Mouse (Mus musculus): ENCODE results near the gene Pfn1.

Pfn1 gene

DNA sequence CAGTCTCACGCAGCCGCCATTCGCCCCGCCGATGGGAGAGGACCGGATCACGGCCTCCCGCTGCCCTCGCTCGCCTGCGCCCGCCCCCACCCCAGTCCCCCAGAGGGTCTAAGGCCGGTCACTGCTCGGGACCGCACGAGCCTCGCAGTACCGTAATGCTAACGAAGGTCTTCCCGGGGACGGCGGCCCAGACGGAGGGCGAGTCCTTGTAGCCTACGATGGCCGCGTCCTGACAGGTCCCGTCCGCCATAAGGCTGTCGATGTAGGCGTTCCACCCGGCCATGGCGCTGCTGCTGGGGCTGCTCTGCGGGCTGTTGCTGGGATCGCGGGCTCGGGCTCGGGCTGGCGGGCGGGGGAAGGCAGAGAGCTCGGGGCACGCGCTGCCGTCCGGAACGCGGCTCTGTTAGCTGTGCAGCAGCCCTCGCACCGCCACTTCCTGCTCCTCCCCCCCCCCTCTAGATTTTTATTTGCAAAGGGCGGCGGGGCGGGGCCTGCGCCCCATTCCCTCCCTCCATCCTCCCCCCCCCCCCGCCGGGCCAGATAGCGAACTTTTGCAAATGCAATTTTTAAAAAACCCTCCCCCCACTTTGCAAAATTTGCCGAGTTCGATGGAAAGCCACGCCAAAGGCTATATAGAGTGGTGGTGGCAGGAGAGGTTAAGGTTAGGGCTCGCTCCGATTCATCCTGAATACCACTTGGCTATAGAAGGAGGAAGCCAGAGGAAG, at the start of gene Pfn1:
Gene Pfn1 (minus strand): TSS at position 447 of the 725 bp plus-strand sequence.
- in situ Hi-C loops (cut with MboI, MseI), result no loop called here

DNA sequence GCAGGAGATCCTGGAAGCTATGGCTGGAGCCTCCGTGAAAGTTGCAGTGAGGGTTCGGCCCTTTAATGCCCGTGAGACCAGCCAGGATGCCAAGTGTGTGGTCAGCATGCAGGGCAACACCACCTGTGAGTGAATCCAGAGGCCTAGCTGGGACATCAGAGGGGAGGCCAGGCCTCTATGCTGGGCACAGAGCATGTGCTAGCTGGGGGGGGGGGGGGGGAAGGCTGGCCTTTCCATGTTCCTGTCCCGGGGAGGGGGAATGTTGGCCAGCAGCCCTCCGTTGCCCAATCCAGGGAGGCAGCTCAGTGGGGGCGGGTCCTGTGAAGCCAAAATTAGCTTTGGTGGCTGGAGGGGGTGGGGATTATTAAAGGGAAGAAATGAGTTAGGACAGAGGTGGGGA, 48.3 kb upstream of the Pfn1 start:
- in situ Hi-C loops (cut with MboI, MseI), result no loop called here

DNA sequence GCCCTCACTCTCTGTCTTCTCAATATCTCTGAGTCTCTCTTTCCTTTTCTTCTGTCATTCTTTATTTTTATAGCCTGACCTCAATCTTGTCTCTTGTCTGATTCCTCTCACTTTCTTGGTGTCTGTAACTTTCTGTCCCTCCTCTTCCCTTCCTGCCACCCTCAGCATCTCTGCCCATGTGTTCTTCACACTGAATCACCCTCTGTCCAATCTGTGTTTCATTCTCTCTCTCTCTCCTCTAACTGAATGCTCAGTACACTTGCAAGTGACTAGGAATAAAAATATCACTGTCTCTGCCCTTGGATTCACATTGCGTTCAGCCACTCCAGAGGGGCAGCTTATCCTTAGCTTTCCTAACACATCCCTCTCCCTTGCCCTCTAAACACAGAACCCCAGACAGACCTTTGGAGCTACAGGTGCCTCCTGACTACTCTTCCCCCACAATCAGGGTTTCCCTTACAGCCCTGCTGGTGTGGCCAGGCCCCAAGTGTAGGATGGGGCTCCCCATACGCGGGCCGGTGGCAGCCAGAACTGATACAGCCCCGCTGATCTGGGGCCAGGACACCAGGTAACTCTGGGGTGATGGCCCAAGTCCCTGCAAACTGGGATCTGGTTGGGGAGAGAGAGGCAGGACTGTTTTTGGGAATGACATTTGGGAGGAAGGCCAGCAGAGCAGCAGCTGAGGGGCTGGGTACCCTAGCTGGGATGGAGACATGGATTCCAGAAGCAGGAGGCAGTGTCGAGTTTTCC, 47.7 kb upstream of the Pfn1 start:
- in situ Hi-C loops (cut with MboI, MseI), result no loop called here

DNA sequence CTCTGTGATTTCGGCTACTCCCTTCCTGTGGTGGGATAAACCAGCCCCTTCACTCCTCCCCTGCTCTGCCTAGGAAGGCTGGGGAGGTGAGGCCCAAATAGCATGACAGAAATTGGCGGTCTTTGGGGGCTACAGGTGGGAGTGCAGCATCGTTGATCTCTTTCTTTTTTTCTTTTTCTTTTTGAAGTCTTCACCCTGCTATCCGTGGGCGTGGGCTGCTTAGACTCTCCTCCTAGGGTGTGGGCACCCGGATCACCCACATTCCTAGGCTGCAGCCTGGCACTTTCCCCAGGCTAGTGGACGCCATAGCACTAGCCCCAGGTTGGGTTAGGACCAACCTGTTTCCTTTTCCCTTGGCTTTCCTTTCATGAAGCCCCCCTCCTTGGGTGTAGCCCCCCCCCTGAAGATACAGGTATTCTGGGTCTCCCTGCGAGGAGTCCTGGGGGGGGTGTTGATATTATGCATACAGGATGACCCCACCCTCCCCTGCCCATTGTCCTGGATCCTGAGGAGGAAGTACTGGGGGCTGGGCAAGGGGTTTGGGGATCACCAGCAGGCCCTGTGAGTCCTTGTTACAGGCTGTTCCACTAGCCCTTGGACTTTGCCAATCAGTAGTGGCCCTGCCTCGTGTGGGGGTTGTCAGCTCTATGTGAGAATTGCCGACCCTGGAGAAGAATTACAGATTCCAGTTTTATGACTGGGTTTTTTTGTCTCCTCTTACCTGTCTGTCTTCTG, 46.9 kb upstream of the Pfn1 start:
- in situ Hi-C loops (cut with MboI, MseI), result no loop called here

DNA sequence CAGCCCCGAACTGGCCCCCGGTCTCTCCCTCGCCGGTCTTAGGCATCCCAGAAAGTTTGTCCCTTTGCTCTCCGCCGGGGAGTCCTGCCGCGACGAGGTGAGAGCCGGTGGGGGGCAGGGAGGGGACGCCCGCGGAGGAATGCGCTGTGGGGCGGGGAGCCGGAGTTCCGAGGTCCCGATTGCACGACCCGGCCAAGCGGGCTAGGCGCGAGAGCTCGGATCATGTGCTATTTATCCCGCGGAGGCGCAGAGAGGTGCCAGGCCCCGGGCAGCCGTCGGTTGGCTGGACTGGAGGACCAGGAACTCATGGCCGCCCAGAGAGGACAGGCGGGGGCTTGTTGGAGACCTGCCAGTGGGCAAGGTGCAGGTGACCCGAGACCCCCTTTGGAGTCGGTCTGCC, 46.2 kb upstream of the Pfn1 start:
- in situ Hi-C loops (cut with MboI, MseI), result no loop called here

DNA sequence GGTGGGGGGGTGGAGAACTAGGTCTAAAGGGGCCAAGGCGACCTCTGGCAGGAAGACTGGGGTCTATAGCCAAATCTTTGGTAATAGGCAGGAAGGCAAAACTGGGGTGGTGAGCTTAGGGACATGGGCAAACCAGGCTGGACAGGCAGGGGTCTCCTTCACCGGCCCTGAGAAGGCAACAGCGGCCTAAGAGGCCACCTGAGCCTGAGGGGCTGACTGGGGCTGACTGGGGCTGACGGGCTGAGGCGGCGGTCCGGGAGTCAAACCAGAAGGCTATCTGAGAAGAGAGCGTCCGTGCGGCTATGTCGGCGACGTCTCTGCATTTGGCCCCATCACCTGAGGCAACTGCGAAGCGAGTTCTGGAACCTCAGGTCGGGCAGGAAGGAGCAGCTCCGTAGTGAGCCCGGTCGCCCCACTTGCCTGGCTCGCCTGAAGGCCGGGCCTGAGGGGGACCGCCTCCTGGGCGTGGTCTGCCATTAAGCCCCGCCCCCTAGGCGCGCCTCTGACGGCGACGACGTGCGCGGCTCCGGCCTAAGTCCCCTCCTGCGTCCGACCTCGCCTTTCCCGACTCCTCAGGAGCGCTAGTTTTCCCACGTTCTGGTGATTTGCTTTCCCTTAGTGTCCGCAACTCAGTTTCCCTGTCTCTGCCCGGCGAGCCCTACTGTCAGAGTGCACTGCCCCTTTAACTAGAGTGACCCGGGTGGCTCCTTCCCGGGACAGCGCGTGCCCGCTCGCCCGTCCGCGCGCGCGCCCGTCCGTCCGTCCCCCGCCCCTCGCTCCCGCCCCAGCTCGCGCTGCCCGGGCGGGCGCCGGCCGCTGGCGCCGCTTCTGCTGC, 45.5 kb upstream of the Pfn1 start, which contains the start of the genes Inca1 and Kif1c:
Gene Inca1 (minus strand): TSS at position 434 of the 835 bp plus-strand sequence.
Gene Kif1c (plus strand): TSS at position 827 of the 835 bp plus-strand sequence.
- in situ Hi-C loops (cut with MboI, MseI), result no loop called here

DNA sequence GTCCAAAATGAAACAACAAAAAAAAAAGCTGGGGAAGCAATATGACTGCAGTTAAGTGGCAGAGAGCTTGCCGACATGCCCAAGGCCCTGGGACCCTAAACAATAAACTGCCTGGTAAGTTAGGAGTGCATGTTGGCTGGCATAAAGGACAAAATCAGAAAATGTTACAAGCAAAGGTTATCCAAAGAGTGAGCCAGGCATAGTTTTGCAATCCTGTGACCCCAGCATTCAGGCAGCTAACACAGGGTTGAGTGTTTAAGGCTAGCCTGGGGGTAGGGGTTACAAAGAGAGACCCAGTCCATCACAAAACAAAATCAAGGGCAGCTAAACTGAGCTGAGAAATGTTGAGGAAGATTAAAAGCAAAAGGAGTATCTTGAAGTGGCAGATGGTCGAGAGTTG, 44.6 kb upstream of the Pfn1 start:
- in situ Hi-C loops (cut with MboI, MseI), result no loop called here

DNA sequence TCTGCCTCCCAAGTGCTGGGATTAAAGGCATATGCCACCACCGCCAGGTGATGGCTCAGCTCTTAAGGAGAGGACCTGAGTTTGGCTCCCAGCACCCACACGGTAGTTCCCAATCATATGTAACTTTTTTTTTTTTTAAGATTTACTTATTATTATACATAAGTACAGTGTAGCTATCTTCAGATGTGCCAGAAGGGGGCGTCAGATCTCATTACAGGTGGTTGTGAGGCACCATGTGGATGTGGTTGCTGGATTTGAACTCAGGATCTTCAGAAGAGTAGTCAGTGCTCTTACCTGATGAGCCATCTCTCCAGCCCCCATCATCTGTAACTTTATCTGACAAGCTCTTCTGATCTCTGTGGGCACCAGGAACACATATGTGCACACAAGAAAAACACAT, 42.9 kb upstream of the Pfn1 start:
- in situ Hi-C loops (cut with MboI, MseI), result no loop called here

DNA sequence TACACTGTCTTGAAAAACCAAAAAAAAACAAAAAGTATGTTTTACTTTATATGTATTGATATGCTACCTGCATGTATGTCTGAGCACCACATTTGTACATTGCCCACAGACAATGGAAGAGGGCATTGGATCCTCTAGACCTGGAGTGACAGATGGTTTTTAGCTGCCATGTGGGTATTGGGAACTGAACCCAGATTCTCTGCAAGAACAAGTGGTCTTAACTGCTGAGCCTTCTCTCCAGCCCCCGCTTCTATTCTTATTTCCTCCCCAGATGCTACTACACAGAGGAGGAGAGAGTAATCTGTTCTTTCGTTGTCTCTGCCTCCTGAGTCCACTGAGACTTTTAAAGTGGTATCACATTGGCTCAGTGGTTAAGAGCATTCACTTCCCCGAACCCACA, 39.1 kb upstream of the Pfn1 start:
- in situ Hi-C loops (cut with MboI, MseI), result no loop called here

DNA sequence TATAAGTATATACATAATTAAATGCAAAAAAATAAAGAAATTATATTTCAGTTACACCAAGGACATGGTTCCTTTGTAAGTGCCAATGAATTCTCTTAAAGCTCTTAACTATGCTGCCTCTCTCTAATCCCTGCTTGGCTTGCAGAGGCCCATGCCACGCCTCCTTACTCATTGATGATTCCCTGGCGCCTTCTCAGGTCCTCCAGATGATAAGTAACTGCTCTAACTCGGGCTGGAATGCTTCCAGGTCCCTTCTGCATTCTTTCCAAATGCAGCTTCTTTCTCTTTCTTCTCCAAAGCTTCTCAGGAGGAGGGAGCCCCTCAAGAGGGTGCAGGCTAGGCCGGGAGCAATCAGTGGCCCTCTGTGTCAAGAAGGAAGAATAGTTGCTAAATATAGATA, 35.1 kb upstream of the Pfn1 start:
- in situ Hi-C loops (cut with MboI, MseI), result loop anchor here (5.0 kb wide), 1 partner anchor 68 kb away; no protein-coding TSS in a partner anchor

DNA sequence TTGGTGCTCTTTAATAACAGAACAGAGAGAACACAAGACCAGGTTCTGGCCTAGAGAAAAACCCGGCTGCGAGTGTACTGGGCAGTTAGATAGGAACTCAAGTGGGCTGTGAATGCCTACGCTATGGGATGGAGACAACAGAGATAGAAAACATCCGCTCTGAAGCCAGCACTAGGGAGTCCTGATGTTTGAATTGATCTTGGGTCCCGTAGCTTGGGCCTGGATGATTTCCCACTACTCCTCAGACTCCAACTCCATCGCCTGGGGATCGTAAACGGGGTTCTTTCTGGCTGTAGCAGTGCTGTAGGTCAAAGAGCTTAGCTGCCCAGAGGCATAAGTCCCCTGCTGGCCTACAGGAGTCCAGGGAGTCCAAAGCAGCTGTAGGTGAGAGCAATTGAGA, 33.9 kb upstream of the Pfn1 start:
- in situ Hi-C loops (cut with MboI, MseI), result loop anchor here (5.0 kb wide), 1 partner anchor 69 kb away; no protein-coding TSS in a partner anchor

DNA sequence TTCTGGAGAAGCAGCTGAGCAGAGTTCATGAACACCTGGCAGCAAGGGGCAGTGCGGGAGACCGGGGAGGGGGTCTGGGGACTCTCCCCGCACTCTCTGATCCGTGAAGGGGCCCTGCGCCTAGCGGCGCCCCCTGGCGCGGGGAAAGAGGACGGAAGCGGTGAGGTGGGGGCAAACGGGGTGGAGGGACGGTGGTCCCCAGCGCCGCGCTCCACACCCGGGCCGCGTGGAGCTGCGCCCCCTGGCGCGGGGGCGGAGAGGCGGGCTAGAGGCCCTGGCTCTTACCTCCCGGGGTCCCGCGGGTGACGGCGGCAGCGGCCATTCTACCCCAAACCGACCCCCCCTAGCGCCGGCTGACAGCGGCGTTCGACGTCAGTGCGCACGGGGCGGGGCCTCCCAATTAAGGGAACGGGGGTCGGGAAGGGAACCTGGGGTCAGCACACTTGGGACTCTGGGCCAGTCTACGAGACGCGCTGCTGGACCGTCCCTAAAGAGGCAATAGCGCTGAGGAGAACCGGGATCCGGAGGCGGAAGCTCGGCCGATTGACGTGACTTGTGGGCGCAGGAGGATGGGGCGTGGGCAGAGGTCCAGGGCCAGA, 33.3 kb upstream of the Pfn1 start, which contains the start of gene Camta2:
Gene Camta2 (minus strand): TSS at position 505 of the 599 bp plus-strand sequence.
- in situ Hi-C loops (cut with MboI, MseI), result loop anchor here (5.0 kb wide), 1 partner anchor 70 kb away; no protein-coding TSS in a partner anchor

DNA sequence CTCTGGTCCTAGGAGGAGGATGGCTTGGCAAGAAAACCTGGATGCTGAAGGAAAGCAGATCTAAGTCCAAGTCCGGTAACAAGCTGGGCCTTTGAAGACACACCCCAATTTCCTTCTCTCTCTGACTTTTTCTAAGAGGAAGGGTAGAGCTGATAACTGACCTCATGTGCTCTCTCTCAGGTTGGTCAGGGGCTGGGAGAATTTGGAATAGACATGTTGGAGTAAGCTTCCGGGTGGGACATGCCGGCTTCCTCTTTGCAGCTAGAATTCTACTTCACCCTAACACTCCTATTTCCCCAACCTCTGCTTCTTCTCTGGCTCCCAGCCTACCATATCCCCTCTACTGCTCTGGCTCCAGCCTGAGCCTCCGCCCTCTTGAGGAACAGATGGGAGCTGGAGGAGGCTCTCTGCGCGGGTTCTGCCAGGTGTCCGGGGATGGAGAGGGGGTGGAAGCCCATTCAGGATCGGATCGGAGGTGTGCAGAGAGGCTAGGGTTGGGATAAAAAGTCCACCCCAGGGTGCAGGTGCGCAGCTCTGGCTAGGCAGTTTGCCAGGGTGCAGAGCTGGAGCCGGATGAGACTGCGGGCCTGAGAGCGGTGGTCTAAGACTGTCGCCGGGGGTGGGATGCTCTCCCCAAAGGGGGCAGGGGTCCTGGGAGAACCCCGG, 32.6 kb upstream of the Pfn1 start:
- in situ Hi-C loops (cut with MboI, MseI), result loop anchor here (5.0 kb wide), 1 partner anchor 70 kb away; no protein-coding TSS in a partner anchor

DNA sequence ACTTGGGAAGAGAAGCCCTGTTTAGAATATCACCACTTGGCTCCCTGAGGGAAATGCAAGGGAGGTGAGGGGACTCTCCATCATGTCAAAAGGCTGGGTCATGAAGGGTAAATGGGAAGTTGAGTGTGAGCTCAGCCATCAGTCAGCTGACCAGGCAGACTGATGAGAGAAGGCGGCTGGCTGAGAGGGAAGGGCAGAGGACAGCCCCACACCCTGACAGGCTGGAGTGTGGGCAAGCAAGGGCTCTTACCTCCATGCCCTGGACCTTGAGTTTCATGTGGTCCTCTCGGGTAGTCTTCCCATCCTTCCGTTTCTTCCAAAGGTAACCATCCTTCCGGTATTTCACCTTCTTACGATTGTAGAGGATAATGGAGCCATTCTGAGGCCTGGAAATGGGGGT, 29.2 kb upstream of the Pfn1 start:
- in situ Hi-C loops (cut with MboI, MseI), result no loop called here

DNA sequence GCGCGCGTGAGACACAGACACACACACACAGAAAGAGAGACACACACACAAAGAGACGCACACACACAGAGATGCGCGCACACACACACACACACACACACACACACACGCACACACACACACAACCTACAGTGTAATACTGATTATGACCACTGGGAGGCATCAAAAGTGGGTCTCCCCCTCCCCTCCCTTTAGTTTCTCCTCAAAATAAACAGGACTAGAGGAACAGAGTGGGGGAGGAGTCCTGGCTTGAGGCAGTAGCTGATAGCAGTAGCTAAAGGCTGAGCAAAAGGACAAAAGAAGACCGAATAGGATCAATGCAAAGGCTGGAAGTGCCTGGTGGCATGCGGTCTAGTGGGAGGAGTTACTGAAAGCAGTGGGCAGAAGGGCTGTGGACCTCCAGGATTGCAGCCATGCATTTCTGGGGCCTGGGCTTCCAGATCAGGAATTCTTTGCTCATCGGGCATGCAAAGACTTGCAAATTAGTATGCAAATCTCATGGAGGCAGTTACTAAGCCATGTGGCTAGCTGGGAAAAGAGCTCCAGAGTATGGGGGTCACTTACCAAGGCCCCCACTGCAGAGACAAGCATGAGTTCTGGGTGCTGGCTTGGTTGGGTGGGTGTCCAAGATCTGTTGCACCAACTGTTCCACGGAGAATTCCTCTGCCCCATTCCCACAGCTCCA, 27.6 kb upstream of the Pfn1 start:
- in situ Hi-C loops (cut with MboI, MseI), result no loop called here

DNA sequence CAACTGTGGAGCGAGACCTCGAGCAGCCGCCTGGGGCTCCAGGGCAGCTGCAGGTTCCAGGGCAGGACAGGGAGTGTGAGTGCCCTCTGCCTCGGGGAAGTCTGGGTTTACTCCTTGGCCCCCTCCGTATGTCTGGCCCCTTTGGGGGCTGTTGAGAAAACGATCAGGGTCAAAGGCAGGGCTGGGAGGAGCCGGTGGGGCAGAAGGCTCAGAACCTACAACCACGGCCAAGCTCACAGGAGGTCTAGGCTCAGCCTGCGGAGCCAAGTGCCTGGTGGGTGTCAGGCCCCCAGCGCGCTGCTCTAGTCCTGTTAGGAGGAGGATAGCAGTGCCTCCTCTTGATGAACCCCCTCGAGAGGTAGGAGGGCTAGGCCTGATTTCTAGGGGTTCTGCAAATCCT, 26.7 kb upstream of the Pfn1 start:
- in situ Hi-C loops (cut with MboI, MseI), result no loop called here

DNA sequence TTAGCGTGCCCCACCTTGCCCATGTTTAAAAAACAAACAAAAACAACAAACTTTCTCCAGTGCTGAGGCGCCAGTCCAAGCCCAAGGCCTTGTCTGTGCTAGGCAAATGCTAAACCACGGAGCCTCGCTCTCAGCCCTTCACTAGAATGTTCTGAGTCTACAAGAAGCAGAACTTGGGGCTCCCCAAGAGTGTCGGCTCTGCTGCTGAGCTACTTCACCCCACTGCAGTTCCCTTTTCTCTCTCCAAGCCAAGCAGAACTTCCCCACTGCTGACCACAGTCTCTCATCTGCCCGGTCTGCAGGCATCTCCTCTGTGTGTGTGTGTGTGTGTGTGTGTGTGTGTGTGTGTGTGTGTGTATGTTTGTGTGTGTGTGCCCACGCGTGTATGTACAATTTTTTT, 25.4 kb upstream of the Pfn1 start:
- in situ Hi-C loops (cut with MboI, MseI), result no loop called here

DNA sequence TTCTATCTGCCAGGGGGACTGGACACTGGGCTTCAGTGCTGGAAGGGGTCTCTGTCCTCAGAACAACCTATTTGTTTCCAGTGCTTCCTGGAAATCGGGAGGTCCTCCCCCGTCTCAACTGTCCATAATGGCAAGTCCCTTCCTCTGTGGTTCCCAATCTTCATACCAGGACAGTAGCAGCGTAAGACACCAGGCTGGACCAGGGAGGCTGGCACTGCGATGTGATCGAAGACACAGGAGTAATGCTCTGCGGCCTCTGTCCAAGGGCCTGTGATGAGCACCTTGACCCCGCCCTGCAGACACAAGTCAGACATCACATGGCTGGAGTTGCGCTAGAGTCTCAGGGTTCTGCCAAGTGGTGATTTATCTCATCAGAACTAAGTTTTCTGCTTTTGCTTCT, 24.9 kb upstream of the Pfn1 start:
- in situ Hi-C loops (cut with MboI, MseI), result no loop called here

DNA sequence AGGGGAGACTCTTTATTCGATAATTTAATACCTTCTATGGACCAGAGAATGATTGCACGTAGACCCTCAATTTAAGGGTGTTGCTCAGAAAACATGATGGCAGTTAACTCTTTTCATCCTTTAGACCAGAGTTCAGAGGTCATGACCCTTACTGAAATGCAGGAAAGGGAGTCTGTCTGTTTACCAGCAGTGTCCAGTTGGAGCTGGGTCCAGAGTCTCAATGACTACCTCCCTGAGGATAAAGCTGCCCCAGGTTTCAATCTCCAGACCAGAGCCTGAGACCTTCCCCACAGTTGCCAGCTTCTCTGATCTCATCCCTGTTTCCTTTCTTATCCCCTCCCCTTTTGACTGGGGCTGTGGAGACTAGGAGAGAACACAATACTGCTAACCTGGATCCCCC, 24.1 kb upstream of the Pfn1 start:
- in situ Hi-C loops (cut with MboI, MseI), result no loop called here

DNA sequence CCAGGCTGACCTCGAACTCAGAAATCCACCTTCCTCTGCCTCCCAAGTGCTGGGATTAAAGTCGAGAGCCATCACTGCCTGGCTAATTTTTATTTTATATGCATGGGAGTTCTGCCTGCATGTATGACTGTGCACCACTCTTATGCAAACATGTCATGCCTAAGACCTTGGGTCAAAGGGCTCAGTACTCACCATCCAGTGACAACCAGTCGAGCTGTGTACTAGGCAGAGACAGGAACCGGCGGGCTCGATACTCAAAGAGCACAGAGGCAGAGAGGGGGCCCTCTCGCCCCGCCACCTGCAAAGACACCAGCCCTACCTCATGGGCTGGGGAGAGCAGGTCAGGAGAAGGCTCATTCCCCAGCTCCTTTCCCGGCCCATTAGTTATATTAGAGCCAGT, 23.6 kb upstream of the Pfn1 start:
- in situ Hi-C loops (cut with MboI, MseI), result no loop called here

Measured in T-helper 1 cell (primary cell).